Mouse (Mus musculus) liver (tissue): ENCODE measurements around the gene Thumpd3.

ENCODE experiments used
- DNase-seq: peaks from one replicate; pipeline ENCODE4 v3.0.0-alpha.2; 2020; ENCODE audit warnings: mixed read lengths

Gene Thumpd3

DNA sequence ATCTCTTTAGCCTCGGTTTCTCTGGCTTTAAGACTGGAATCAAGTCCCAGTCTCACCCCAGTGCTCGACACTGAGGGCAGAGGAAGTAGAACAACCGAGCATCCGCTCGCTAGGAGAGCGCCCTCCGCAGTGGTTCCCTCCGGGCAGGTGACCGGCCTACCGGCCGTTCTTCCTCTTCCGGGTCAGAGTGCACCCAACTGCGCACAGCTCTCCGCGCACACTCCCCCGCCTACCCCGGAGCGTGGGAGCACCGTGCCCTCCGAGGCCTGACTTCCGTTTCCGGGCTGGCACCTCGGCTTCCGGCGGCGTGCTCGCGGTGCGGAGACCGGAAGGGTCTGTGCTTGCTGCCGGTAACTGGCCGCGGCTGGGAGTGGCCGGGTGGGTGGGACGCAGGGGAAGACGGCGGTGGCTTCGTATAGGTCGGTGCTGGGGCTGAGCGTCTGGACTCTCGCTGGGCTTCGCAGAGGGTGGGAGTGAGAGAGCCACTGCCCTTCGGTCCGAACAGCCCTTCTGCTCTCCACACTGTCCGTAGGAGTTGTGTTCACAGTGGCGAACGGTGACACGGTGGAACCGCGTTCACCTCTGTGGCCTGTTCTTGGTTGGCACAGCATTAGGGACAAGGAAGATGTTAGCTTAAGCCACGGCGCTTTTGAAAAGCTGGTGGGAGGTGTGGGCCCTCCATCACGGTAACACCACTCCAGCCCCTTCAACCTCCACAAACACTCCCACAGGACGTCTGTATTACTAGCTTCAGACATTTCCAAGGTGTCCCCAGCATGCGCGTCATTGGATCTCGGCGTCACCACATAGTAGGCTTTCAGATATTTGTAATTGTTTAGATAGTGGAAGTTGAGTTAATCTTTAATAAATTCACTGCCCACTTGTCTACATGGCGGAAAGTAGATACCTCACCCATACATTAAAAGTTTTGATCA is at the start of gene Thumpd3:
Gene Thumpd3 (plus strand): TSS at position 185 of the 935 bp plus-strand sequence.
- peak; percentile 97 for DNase-seq

DNA sequence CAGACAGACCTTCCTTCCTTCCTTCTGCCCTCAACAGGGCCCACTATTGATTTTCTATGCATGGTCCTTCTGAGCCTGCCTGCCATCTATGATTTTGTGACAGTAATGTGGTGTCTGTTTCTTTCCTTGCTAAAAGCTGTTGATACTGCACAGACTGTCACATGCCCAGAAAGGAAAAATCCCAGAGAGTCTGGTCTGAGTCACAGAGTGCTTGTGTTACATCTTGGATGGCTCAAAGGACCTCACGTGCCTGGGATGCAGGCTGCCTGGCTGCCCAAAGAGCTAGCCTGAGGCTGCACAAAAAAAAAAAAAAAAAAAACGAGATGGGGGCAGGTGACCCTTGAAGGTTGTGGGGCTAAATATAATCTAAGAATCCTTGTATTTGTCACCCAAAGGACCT is 46.8 kb upstream of the Thumpd3 start:
- no peak for DNase-seq

DNA sequence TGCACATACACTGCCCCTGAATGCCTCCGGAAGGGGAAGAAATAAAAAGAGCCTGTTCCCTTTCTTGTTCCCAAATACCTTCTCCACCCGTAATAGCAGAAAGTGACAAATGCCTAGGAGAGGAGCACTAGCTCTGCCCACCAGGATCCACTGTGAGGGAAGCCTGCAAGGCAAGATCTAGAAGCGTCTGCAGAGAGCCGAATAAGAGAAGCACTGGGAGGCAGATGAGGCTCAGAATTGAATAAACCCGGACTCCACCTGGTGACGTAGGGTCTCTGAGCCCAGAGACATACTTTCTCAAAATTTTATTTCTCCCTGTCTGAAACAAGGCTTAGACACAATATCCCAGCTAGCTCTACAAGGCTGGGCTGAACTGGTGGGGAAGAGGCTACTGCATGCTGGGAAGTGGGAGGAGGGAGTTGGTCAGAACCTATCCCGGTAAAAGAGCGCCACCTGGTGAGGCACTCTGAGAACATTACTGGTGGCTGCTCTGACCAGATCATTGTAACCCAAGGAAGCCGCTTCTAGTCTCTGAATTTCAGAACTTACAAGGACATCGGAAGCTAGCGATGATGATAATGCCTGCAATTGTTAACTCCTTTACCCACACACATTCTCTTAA is 45.2 kb upstream of the Thumpd3 start:
- DNase-seq = peak; percentile 82

DNA sequence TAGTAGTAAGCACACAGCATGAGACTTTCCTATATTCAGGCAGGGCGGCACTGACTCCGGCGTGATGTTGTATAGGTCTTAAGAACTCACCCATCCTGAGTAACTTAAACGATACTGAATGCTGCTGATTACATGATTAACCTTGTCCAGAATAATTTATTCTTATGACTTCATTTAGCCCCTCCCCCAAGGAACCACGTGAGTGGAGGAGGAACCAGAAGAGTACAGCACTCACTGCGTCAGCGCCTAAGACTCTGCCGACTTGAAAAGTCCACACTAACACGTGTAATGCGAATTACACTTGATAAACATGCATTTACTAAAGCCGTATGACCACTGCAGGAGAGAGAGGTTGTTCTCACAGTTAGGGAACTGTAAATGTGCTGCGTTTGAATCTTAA is 44.3 kb upstream of the Thumpd3 start:
- no peak for DNase-seq

DNA sequence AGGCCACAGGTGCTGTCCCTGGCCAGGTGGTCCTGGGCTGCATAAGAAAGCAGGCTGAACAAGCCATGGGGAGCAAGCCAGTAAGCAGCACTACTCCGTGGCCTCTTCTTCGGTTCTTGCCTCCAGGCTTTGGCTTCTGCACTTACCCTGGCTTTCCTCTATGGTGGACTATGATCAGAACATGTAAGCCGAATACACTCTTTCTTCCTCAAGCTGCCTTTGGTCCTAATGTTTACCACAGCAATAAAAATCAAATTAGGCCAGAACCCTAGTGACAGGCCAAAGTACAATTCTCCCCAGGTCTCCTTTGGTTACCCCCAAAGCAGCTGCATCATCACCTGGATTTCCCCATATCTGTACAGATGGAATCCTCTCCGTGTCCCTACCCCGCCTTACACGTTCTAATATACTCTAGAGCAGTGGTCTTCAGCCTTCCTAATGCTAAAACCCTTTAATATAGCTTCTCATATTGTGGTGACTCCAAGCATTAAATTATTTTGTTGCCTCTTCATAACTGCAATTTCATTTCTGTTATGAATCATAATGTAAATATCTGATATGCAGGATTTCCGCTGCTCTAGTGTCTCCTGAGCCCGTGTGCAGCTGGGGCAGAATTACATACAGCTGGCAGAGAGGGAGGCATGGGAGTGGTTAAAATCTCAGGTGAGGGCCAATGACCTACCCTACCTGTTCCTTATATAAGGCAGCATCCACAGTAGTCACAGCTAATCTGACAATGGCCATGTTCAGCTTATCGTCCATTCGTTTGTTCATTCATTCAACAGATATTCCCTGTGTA is 42.5 kb upstream of the Thumpd3 start:
- DNase-seq = no peak

DNA sequence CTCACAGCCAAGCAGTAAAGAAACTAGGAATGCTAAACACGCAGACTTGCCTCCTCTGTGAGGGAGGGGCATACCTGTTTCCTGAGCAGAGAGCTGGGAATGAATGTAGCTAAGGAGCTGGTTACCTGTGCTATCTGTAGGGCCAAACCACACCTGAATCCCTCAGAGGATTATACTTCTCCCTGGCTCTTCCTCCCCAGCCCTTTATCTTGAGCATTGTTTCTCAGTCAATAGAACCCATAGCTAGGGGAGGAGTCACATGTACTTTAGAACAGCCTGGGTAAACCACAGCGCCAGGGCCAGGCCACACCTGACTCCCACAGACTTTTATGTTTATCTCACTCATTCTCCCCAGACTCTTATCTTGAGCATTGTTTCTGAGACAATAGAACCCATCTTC is 39.2 kb upstream of the Thumpd3 start:
- DNase-seq = no peak

DNA sequence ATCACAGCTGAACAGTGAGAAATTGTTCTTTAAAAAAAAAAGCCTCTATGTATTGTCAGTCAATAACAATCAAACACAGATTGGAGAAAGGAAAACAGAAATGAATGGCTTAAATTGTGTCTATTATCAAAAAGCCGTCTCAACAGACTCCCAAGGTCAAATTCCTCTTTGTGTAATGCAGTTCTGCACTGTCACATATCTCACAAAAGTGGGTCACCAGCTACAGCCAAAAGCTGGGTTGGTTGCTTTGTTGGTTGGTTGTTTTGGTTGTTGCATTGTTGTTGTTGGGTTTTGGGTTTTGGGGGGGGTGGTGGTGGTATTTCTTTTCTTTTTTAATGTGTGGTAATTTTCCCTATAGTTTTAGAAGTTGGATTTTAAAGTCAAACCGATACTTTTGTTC is 34.1 kb upstream of the Thumpd3 start:
- no peak for DNase-seq

DNA sequence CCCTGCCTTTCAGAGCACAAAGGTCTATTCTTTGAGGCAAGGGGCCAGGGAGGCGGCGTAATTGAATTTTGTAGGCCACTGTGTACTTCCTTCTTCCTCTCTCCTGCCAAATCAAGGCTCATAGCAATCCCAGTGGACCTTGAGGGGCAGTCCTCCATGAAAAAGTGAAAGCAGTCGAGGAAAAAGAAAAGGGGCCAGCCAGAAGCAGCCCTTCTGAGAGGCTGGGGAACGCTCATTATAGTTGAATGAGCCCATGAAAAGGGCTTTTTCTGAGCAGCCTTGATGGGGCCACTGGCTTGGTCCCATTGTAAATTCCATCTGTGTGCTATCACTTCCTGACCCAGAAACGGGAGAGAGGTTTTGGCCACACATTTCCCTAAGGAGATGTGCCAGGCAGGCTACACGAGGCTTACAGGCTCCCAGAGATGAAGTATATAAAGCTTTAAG is 33.5 kb upstream of the Thumpd3 start:
- no peak for DNase-seq

DNA sequence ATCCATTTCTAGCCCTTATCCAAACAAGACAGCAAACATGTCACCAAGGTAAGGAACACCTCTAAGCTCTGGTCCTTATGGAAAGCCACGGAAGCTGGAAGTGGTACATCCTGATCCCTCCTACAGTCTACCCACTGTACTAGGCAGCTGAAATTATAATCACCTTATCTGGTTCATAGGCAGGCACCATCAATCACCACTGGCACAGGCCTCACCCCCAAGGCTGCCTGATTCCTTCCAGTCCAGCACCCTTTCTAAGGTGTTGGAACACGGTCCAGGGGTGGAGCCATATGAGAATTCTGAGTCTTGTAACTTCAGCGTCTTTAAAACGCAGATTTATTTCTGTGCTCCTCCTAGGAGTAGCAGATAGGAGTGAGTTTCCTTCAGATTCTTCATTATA is 32.5 kb upstream of the Thumpd3 start:
- no peak for DNase-seq

DNA sequence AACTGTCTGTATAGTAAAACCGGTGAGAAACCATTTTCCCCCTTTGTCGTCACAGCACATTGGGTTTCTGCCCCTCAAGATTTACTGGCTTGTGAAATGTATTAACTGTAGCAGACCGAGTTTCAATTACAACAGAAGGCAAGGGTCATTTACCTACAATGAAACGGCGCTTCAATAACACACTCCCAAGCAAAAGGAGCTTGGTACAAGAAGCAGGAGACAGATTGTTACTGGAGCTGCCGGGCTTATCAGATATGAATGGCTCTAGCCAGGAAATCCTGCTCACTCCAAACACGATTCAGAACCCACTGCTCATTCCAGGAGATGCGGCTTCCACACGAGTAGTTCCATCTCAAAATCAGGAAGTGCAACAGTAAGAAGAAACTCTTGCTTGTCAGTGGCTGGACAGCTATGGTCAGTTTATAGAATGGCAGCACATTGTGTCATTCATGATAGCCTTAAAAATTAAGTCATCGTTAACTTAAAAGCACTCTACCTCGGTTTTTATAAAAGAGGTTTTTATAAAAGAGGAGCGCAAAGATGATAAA is 28.5 kb upstream of the Thumpd3 start:
- no peak for DNase-seq

DNA sequence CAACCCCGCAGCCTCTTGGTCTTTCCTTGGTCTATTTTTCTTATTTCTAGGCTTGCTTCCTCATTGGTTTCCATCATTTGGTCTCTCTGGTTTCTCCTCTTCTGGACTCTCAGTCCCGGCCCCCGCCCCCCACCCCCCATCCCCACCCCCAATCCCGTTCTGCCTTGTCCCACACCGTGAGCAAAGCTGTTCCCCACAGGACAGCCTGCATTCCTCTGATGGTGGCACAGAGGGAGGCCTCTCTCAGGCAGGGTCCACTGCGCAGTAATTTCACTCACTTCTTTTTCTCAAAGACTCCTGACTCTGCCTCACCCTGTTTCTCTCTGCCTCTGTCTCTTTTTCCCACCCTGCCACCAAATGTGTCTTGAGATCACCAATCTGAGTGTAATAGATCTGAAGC is 27.9 kb upstream of the Thumpd3 start:
- no peak for DNase-seq

DNA sequence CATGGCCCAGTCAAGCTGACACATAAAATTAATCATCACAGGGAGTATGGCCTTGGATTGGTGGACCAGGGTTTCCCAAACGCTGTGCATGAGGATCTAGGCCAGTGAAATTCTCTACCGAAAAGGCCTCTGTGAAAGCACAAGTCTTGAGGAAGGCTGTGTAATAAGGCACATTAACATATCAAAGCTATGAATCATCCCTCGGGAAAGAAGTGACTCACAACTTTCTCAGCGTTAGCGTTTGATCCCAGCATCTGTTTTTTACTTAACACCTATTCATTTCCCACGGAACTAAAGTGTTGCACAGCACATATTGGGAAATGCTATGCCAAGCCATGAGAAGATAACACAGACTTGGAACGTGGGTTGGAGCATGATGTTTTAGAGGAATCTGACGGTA is 21.2 kb upstream of the Thumpd3 start:
- DNase-seq = no peak

DNA sequence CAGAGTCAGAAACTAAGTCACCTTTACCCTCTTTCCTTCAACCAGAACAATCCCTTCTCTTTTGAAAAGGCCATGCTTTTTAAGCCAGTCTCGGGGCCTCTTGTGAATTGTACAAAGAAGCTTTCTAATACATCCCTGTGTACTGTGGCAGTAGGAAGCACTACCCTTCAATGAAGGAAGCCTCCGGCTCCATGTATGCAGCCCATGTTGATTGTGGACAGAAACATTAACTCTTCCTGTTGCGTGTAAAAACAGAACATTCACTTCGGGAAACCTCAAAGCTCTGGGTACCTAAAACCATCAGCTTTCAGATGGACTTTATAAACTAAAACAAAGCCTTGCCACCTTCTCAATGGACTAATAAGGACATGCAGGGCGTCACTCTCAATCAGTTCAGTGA is 20.3 kb upstream of the Thumpd3 start:
- DNase-seq = no peak

DNA sequence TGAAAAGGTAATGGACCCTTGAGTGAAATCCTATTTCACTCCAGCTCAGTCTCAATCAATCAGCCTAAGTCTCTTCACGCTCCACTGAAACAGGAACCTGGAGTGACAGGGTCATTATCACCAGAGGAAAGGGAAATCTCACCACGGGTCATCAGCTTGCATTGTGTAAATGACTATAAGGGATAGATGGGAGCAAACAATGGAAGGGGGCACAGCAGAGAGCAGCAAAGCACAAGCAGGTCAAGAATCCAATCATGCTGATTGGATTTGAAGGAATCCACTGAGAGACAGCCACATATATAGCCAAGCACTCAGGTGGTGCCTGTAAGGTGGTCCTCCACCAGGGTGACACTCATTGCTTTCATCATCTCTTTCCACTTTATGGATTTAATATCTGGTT is 18.6 kb upstream of the Thumpd3 start:
- no peak for DNase-seq

DNA sequence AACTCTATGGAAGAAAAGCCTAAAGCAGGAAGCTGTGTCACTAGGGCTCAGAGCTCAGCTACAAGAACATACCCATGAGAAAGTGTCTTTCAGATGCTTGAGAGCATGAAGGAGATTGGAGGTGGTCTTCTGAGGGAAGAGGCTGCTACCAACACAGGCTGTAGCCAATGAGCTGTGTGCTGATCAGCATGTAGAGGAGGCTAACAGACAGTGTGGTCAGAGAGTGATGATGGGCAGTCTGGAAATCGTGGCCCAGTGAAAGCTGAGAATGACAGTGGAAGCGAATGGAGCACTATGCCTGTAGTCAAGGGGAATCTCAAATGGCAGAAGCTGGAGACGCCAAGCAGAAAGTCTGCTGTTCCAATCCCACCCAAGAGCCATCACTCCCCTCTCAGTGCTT is 17.0 kb upstream of the Thumpd3 start:
- DNase-seq = no peak

DNA sequence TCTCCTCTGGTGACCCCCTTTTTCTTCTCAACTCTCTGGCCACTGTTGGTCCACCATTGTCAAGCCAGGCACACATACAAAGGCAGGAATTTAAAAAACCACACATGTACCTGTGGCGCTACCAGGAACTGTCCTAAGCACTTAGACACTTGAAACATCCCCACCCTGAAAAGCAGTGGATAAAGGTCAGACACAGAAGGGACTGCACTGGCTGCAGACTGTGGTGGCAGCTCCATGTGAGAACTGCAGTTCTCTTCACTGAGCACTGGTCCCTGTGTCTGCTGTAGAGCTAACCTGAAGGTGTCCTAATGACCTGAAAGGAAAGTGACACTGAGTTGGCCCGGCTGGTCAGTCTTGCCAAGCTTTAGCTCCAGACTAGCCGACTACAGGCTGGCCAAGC is 15.5 kb upstream of the Thumpd3 start:
- no peak for DNase-seq

DNA sequence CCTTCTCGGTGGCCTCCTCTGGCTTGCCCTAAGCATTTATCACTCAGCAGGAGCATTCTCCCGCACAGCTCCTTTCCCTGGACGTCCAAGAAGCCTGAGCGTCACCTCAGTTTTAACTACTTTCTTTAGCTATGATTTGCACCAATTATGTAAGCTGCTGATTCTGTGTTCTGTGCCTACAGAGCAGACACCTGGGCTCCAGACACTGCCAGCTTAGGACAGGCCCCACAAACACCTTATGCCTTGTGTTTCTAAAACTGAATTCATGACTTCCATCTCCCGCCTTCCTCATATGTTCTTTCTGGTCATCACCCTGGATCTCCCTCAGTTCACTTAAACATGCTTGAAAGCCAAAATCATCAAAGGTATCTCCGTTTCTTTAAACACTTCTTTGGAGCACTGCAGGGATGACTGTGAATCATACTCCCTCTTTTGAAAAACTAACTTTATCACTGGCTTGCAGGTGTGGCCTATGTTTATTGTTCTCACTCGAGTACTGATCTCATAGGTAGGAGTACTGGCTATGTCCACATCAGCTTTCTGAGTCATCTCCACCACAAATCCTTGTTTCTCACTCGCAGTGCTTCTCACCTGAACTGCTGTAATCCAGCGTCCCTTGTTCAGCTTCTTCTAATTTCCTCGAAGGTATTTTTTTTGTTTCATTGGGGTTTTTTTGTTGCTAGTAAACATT is 14.9 kb upstream of the Thumpd3 start:
- no peak for DNase-seq

DNA sequence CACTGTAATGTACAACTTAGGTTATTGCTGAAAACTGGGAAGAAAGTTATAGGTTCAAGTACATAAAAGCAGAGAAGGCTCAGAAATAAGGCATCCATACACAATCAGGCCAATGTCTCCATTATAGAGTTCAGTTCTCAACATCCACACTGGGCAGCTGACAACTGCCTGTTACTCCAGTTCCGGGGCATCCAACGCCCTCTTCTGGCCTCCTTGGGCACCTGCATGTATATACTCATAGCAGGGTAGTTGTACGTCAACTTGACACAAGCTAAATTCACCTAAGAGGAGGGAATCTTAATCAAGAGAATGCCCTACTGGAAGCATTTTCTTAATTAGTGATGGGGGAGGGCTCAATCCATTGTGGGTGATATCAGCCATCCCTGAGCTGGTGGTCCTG is 13.9 kb upstream of the Thumpd3 start:
- DNase-seq = no peak

DNA sequence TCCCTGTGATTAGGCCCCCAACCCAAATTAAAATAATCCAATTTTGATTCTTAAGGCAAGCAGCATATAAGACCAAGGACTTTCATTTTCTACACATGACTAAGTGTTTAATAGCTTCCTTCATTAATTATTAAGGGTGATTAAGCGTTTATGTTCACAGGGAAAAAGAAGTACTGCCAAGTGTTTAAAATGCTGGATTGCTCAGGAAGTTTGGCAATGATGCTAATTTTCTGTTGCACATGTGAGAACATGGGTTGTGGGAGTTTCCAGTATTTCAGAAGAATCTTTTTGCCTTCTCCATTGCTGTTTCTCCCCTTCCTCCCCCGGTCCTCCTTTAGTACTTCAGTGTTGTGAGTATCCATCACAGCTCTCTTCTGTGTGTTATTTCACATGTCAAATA is 12.8 kb upstream of the Thumpd3 start:
- no peak for DNase-seq

DNA sequence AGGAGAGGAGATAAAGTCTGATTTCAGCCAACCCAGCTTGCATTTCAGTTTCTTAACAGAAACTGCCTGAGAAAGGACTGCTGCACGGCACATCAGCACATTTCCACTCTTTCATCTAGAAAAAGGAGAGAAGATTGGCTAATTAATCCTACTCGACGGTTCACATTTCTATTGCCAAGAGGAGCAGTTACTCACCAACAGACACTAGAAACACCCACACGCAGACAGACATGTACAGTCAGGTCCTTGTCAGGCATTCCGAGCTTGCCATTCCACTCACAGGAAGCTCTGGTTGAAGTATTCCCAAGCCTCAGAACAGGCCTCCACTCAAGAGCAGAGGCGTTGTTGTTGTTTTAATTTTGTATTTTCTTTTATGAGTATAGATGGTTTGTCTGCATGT is 11.6 kb upstream of the Thumpd3 start:
- no peak for DNase-seq

DNA sequence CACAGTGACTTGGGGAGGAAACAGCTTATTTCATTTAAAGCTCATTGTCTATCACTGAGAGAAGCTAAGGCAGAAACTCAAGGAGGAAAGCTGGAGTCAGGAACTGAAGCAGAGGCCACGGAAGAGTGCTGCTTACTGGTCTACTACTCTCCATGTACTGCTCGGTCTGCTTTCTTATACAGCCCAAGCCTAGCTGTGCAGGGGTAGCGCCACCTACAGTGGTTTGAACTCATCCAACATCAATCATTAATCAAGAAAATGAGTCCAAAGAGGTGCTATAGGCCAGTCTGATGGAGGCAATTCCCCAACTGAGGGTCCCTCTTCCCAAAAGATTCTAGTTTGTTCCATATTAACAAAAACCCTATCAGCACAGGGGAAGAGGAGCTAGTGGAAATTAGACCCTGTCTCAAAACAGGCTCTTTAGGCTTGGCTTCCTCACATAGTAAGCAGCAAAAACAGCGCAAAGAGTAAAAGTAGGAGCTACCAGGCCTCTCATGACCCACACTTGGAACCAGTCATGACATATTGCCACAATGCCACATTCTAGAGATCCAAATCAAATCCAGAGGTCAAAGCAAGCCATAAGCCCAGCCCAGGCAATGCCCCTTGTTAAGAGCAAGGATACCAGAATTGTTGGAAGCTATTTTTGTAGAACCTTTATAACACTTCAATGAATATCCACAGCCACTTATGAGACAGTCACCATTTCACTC is 9.4 kb upstream of the Thumpd3 start:
- no peak for DNase-seq
